Mouse (Mus musculus) activated CD4-positive, CD25-positive, alpha-beta regulatory T cell, adult 4 months (primary cell): ENCODE results near the gene Siah1a. TPM values are rescaled to one million over a fixed set of nuclear protein-coding genes. Genes with fewer than 3 reads are reported as not detected.

Experiments used
- ATAC-seq: one replicate; pipeline ENCODE4 v1.8.0; 2017
- polyA plus RNA-seq, 2 experiments: library from polyadenylated mRNA; unstranded; fragments of 100-300 nt; shearing (Covaris generic); gene quantifications; one replicate each; pipeline ENCODE4 v1.2.1; 2017

Siah1a gene
- polyA plus RNA-seq, 2 experiments from 2014 or later: 5.6 to 8.2 TPM

- ATAC-seq: no peak
Observed at GRCm38 (mm10) chr8:86699471-86699870, 46.3 kb downstream of the Siah1a start.

GRCm38 (mm10) chr8:86698811-86699421 is 46.8 kb downstream of the Siah1a start:
- no peak for ATAC-seq

GRCm38 (mm10) chr8:86695703-86696102 is 50.0 kb downstream of the Siah1a start:
- no peak for ATAC-seq

- no peak for ATAC-seq
Observed at GRCm38 (mm10) chr8:86694011-86694410, 51.7 kb downstream of the Siah1a start.

- no peak for ATAC-seq
Observed at GRCm38 (mm10) chr8:86692107-86692506, 53.6 kb downstream of the Siah1a start.

- peak; percentile 65 for ATAC-seq
Observed at GRCm38 (mm10) chr8:86686629-86687028, 59.1 kb downstream of the Siah1a start.

Other genes with a start within 250 kb of the Siah1a start
- not detected for gene Abcc12, start 165.2 kb downstream of the Siah1a start, polyA plus RNA-seq
- 10 to 100 TPM; 65.0 to 68.7 TPM for gene Lonp2, start 121.9 kb downstream of the Siah1a start, polyA plus RNA-seq
- not detected for gene Gm10638, start 235 bp downstream of the Siah1a start, polyA plus RNA-seq
- gene N4bp1, start 139.3 kb upstream of the Siah1a start, polyA plus RNA-seq: 10 to 100 TPM in 1 of 2 experiments, 1 to 10 TPM in 1; 10.0 to 11.8 TPM